ENCODE assay signal across 20 mouse cellular contexts in the genomic region with DNA sequence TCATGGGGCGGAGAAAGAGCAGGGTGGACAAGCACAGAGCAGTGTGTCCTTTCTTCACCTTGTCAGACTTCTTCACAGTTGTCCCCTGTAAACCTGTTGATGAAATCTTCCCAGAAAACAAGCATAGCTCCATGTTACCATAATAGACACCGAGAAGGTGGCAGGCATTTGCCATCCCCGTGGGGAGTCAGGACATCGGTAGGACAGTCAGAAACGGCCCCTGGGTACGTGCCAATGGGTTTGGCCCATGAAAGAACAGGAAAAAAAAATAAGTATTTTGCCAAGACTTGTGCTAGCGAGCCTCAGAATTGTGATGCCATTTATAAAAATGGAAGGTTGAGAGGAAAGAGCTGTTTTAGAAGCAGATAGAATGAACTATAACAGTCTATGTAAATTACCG. TPM values are rescaled to one million over a fixed set of nuclear protein-coding genes. Genes with fewer than 3 reads are reported as not detected.
A peak's percentile ranks its signal among the peaks of the same experiment; 100 is the strongest.
DNase-seq lines count a peak whose midpoint lies in the region; ATAC-seq and TF ChIP-seq lines count a peak whose summit lies in the region.
"Had no signal": no experiment of that assay in that cellular context is flagged by ENCODE, and none has a peak within 500 bp of the region (broad histone marks: within the 10 kb centered on the region; RNA-seq: fewer than 3 reads in every experiment).

No protein-coding gene starts in this region.

- TF ChIP-seq CTCF in midbrain, postnatal 0 days (IDR thresholded peaks at IDR 0.05), result no peak

- no peak overlapping the region for H3K4me3 ChIP-seq in midbrain, postnatal 0 days (ENCODE audit: low read depth, low read length)
- H3K4me3 ChIP-seq: embryonic facial prominence, embryonic 13.5 days; forebrain, embryonic 12.5 days; heart, adult 2 months; heart, embryonic 12.5 days; hindbrain, embryonic 10.5 days; hindbrain, embryonic 15.5 days had no signal

- WGBS in midbrain, postnatal 0 days, result 79% methylated on average over 8 of the region's 8 CpGs

- intact Hi-C loops in left cerebral cortex, postnatal 4 days (cut with DNase I), result no loop called here

- no peaks in the 10 kb centered on the region for H3K9me3 ChIP-seq in midbrain, postnatal 0 days (ENCODE audit: low read length)
- H3K9me3 ChIP-seq: embryonic facial prominence, embryonic 13.5 days; forebrain, embryonic 12.5 days; G1E; heart, embryonic 12.5 days; hindbrain, embryonic 10.5 days; hindbrain, embryonic 15.5 days had no signal

- no peak overlapping the region for H3K27ac ChIP-seq in midbrain, postnatal 0 days (ENCODE audit: low read depth, low read length)
- H3K27ac ChIP-seq: embryonic facial prominence, embryonic 13.5 days; forebrain, embryonic 12.5 days; heart, adult 2 months; hindbrain, embryonic 10.5 days; hindbrain, embryonic 15.5 days had no signal

- H3K4me2 ChIP-seq in midbrain, postnatal 0 days (ENCODE audit: low read depth, low read length, poor library complexity, severe bottlenecking), result no peak overlapping the region
- H3K4me2 ChIP-seq: embryonic facial prominence, embryonic 13.5 days; forebrain, embryonic 12.5 days; heart, embryonic 12.5 days; hindbrain, embryonic 15.5 days had no signal

- ATAC-seq in midbrain, postnatal 0 days (ENCODE audit: low FRiP score), result no peak
- ATAC-seq: CD4-positive, CD25-positive, alpha-beta regulatory T cell, adult 4 months; forebrain, embryonic 16.5 days; inflammation-experienced regulatory T-cells, adult 6 months; intestine, postnatal 0 days had no signal

- H3K4me1 ChIP-seq in midbrain, postnatal 0 days (ENCODE audit: insufficient read depth, low read length), result no peaks in the 10 kb centered on the region; the same call in 1 of the 2 replicates

- no peaks in the 10 kb centered on the region for H3K27me3 ChIP-seq in midbrain, postnatal 0 days (ENCODE audit: insufficient read depth, low read length)
- H3K27me3 ChIP-seq: embryonic facial prominence, embryonic 13.5 days; hindbrain, embryonic 15.5 days had no signal

- peak; percentile 30 for DNase-seq in left cerebral cortex, postnatal 4 days
- no peak for DNase-seq in left cerebral cortex, adult 18-20 months (ENCODE audit: low spot score in 2 of 2)
- peak; percentile 56 for DNase-seq in cerebellum, adult 9-10 months
- peak; percentile 53 to 73 for DNase-seq in cerebellum, postnatal 25 days
- no peak for DNase-seq in thymus, postnatal 10 days (ENCODE audit: low spot score in 2 of 2)
- DNase-seq in midbrain, postnatal 0 days (ENCODE audit: low spot score), result no peak
- DNase-seq: adrenal gland, postnatal 10 days; gastrocnemius, postnatal 10 days; heart, adult 2 months; kidney, adult 9 months had no signal

- no peaks in the 10 kb centered on the region for H3K36me3 ChIP-seq in midbrain, postnatal 0 days (ENCODE audit: insufficient read depth, low read length)
- H3K36me3 ChIP-seq: embryonic facial prominence, embryonic 13.5 days; forebrain, embryonic 12.5 days; G1E; heart, embryonic 12.5 days; hindbrain, embryonic 10.5 days; hindbrain, embryonic 15.5 days had no signal

- no peak overlapping the region for H3K9ac ChIP-seq in midbrain, postnatal 0 days (replicated peaks; ENCODE audit: low read length, poor library complexity, severe bottlenecking)
- H3K9ac ChIP-seq: embryonic facial prominence, embryonic 13.5 days; forebrain, embryonic 12.5 days; heart, embryonic 12.5 days; hindbrain, embryonic 15.5 days had no signal

RNA-seq across cellular contexts. Expression of gene Khdrbs1, which starts 25.7 kb away (rescaled TPM):
- total RNA-seq in left cerebral cortex, postnatal 4 days (2021), result 100 to 1,000 TPM; 164 to 166 TPM
- 10 to 100 TPM; 92.3 to 98.4 TPM for total RNA-seq in left cerebral cortex, adult 18-20 months (2021)
- 80.8 and 101 TPM in 2 replicates for total RNA-seq in midbrain, postnatal 0 days (2014; rRNA removed)
- polyA plus RNA-seq in midbrain, postnatal 0 days (2015; fragmentation: Nextera tagmentation; extraction: Ambion mirVana), result 78.0 and 87.2 TPM in 2 replicates

RNA-seq across cellular contexts. Expression of gene Ptp4a2, which starts 43.2 kb away (rescaled TPM):
- total RNA-seq in left cerebral cortex, postnatal 4 days (2021), result 100 to 1,000 TPM; 133 to 141 TPM
- total RNA-seq in left cerebral cortex, adult 18-20 months (2021), result 100 to 1,000 TPM; 137 to 141 TPM
- 94.0 and 117 TPM in 2 replicates for total RNA-seq in midbrain, postnatal 0 days (2014; rRNA removed)
- polyA plus RNA-seq in midbrain, postnatal 0 days (2015; fragmentation: Nextera tagmentation; extraction: Ambion mirVana), result 202 and 245 TPM in 2 replicates

Comparison
In these comparisons a context has a peak if more than half of its experiments do, and no peak if none do; other contexts are left out.
1. DNase-seq: peak in left cerebral cortex, postnatal 4 days (single experiment), cerebellum, adult 9-10 months (single experiment) and cerebellum, postnatal 25 days (2 of 2); none in left cerebral cortex, adult 18-20 months (0 of 2), thymus, postnatal 10 days (0 of 2) and midbrain, postnatal 0 days (single experiment).